Mouse (Mus musculus) kidney, adult 2 months (tissue): Measurements from ENCODE around the gene Rpgrip1l.

Experiments used
- CTCF ChIP-seq: fragments of 200-500 bp; conservative IDR thresholded peaks from 2 replicates; pipeline ENCODE4 v1.5.1; 2011; ENCODE audit warnings: low read depth, mild to moderate bottlenecking, control low read depth, low read length, moderate library complexity, mixed read lengths; ENCODE audit not compliant: insufficient read depth, insufficient read length
- POLR2A ChIP-seq: fragments of 200-500 bp; IDR thresholded peaks from one replicate; pipeline ENCODE4 v1.6.1; 2011; ENCODE audit warnings: low read depth, low read length, control low read depth

GRCm38 (mm10) chr8:91304481-91305386, 8.3 kb downstream of the Rpgrip1l start:
- TF ChIP-seq CTCF (peak; percentile 13; the same call in 1 of the 2 replicates), POLR2A (no peak)
